13 mouse cellular contexts compared by ENCODE assay signal in genomic region chr8:116756174-116756573, GRCm38 (mm10).
"Had no signal": no experiment of that assay in that cellular context is flagged by ENCODE, and none has a peak within 500 bp of the region (broad histone marks: within the 10 kb centered on the region; RNA-seq: fewer than 3 reads in every experiment).

No protein-coding gene starts in this region.

- H3K4me2 ChIP-seq: lung, embryonic 15.5 days; midbrain, embryonic 11.5 days; midbrain, embryonic 13.5 days; neural tube, embryonic 13.5 days; neural tube, embryonic 15.5 days had no signal

- H3K36me3 ChIP-seq: lung, embryonic 15.5 days; midbrain, embryonic 13.5 days; neural tube, embryonic 13.5 days; neural tube, embryonic 15.5 days had no signal

- H3K4me3 ChIP-seq: lung, embryonic 15.5 days; megakaryocyte, embryonic 14.5 days; midbrain, embryonic 13.5 days; myocyte; neural tube, embryonic 13.5 days; neural tube, embryonic 15.5 days had no signal

- H3K9me3 ChIP-seq: lung, embryonic 15.5 days; megakaryocyte, embryonic 14.5 days; midbrain, embryonic 13.5 days; neural tube, embryonic 13.5 days; neural tube, embryonic 15.5 days had no signal

- H3K4me1 ChIP-seq: lung, embryonic 15.5 days; megakaryocyte, embryonic 14.5 days; midbrain, embryonic 13.5 days; neural tube, embryonic 13.5 days; neural tube, embryonic 15.5 days had no signal

- ATAC-seq: lung, postnatal 0 days; midbrain, embryonic 13.5 days; midbrain, embryonic 16.5 days had no signal

- DNase-seq: right cerebral cortex, adult 18-20 months; right cerebral cortex, postnatal 25 days; thymus, adult 18-20 months had no signal

- H3K9ac ChIP-seq: lung, embryonic 15.5 days; midbrain, embryonic 13.5 days; neural tube, embryonic 13.5 days; neural tube, embryonic 15.5 days had no signal

- H3K27me3 ChIP-seq: lung, embryonic 15.5 days; megakaryocyte, embryonic 14.5 days; midbrain, embryonic 13.5 days; neural tube, embryonic 13.5 days; neural tube, embryonic 15.5 days had no signal

- H3K27ac ChIP-seq: lung, embryonic 15.5 days; macrophage; midbrain, embryonic 13.5 days; neural tube, embryonic 13.5 days; neural tube, embryonic 15.5 days had no signal
